Comparison of ENCODE assay signal across 10 mouse cellular contexts in genomic region chr2:21010806-21011397, GRCm38 (mm10). TPM values are rescaled to one million over a fixed set of nuclear protein-coding genes. Genes with fewer than 3 reads are reported as not detected.
DNase-seq lines count a peak whose midpoint lies in the region; ATAC-seq lines count a peak whose summit lies in the region.
"Had no signal": no experiment of that assay in that cellular context is flagged by ENCODE, and none has a peak within 500 bp of the region (broad histone marks: within the 10 kb centered on the region; RNA-seq: fewer than 3 reads in every experiment).

No protein-coding gene starts in this region.

- H3K27me3 ChIP-seq in heart, embryonic 10.5 days (ENCODE audit: insufficient read depth, poor library complexity, severe bottlenecking) = no peaks in the 10 kb centered on the region; the same call in 1 of the 2 replicates
- no peaks in the 10 kb centered on the region for H3K27me3 ChIP-seq in embryonic facial prominence, embryonic 11.5 days (ENCODE audit: control insufficient read depth, insufficient read depth, low read length)
- no peaks in the 10 kb centered on the region for H3K27me3 ChIP-seq in hindbrain, embryonic 16.5 days (replicated peaks; ENCODE audit: control insufficient read depth, insufficient read depth, low read length)
- no peaks in the 10 kb centered on the region for H3K27me3 ChIP-seq in neural tube, embryonic 12.5 days (replicated peaks)
- H3K27me3 ChIP-seq: heart, embryonic 15.5 days; liver, embryonic 12.5 days had no signal

- peak overlapping the region; percentile 18 for H3K9ac ChIP-seq in embryonic facial prominence, embryonic 11.5 days (replicated peaks; ENCODE audit: low read length)
- peak overlapping the region; percentile 52 for H3K9ac ChIP-seq in hindbrain, embryonic 16.5 days (ENCODE audit: low read depth, low read length)
- H3K9ac ChIP-seq in neural tube, embryonic 12.5 days = peak overlapping the region; percentile 38
- H3K9ac ChIP-seq: heart, embryonic 15.5 days; liver, embryonic 12.5 days had no signal

- 71% methylated on average over 11 of the region's 11 CpGs for WGBS in heart, embryonic 10.5 days
- 47% methylated on average over 11 of the region's 11 CpGs for WGBS in embryonic facial prominence, embryonic 11.5 days
- 18% methylated on average over 11 of the region's 11 CpGs for WGBS in hindbrain, embryonic 16.5 days
- WGBS in neural tube, embryonic 12.5 days = 26% methylated on average over 11 of the region's 11 CpGs

- ATAC-seq in embryonic facial prominence, embryonic 11.5 days (replicated peaks; ENCODE audit: insufficient number of reproducible peaks, low FRiP score, low TSS enrichment, low read depth) = peak; percentile 92
- ATAC-seq in hindbrain, embryonic 16.5 days = peak; percentile 86
- peak; percentile 94 for ATAC-seq in neural tube, embryonic 12.5 days (ENCODE audit: low FRiP score, low read depth)
- ATAC-seq in granulocyte monocyte progenitor cell, adult 5-6 weeks (replicated peaks; ENCODE audit: poor library complexity, severe bottlenecking) = no peak
- ATAC-seq: liver, embryonic 12.5 days had no signal

- no peak overlapping the region for H3K4me3 ChIP-seq in heart, embryonic 10.5 days
- H3K4me3 ChIP-seq in embryonic facial prominence, embryonic 11.5 days (ENCODE audit: low read depth, low read length) = no peak overlapping the region
- no peak overlapping the region for H3K4me3 ChIP-seq in hindbrain, embryonic 16.5 days (ENCODE audit: low read length)
- no peak overlapping the region for H3K4me3 ChIP-seq in neural tube, embryonic 12.5 days
- H3K4me3 ChIP-seq: heart, embryonic 15.5 days; liver, embryonic 12.5 days had no signal

- DNase-seq in heart, embryonic 10.5 days (ENCODE audit: low spot score) = no peak
- DNase-seq in heart, postnatal 4 days = no peak
- DNase-seq in embryonic facial prominence, embryonic 11.5 days (ENCODE audit: low spot score) = peak; percentile 37
- no peak for DNase-seq in urinary bladder, postnatal 25 days (ENCODE audit: low spot score)
- no peak for DNase-seq in gastrocnemius, postnatal 4 days (ENCODE audit: low spot score in 2 of 2)

- H3K9me3 ChIP-seq in heart, embryonic 10.5 days = no peaks in the 10 kb centered on the region
- no peaks in the 10 kb centered on the region for H3K9me3 ChIP-seq in embryonic facial prominence, embryonic 11.5 days (replicated peaks; ENCODE audit: control insufficient read depth, low read length)
- no peaks in the 10 kb centered on the region for H3K9me3 ChIP-seq in hindbrain, embryonic 16.5 days (ENCODE audit: control insufficient read depth, low read length)
- H3K9me3 ChIP-seq in neural tube, embryonic 12.5 days = no peaks in the 10 kb centered on the region
- H3K9me3 ChIP-seq: heart, embryonic 15.5 days; liver, embryonic 12.5 days had no signal

- H3K4me2 ChIP-seq in embryonic facial prominence, embryonic 11.5 days (ENCODE audit: low read depth, low read length) = no peak overlapping the region
- peak overlapping the region; percentile 7; the same call in 1 of the 2 replicates for H3K4me2 ChIP-seq in hindbrain, embryonic 16.5 days (ENCODE audit: low read length)
- 0 out of 2 replicates have a peak overlapping the region, but pooled peaks have one; percentile 1 for H3K4me2 ChIP-seq in neural tube, embryonic 12.5 days (replicated peaks)
- H3K4me2 ChIP-seq: heart, embryonic 15.5 days; liver, embryonic 12.5 days had no signal

- no peaks in the 10 kb centered on the region for H3K36me3 ChIP-seq in heart, embryonic 10.5 days
- no peaks in the 10 kb centered on the region for H3K36me3 ChIP-seq in embryonic facial prominence, embryonic 11.5 days (replicated peaks; ENCODE audit: control insufficient read depth, insufficient read depth, low read depth, low read length)
- H3K36me3 ChIP-seq in hindbrain, embryonic 16.5 days (ENCODE audit: control insufficient read depth, insufficient read depth, low read length) = no peaks in the 10 kb centered on the region
- no peaks in the 10 kb centered on the region for H3K36me3 ChIP-seq in neural tube, embryonic 12.5 days
- H3K36me3 ChIP-seq: heart, embryonic 15.5 days; liver, embryonic 12.5 days had no signal

- 0 out of 2 replicates have a peak, but pooled peaks cover 3% of the 10 kb centered on the region for H3K4me1 ChIP-seq in heart, embryonic 10.5 days
- no peaks in the 10 kb centered on the region for H3K4me1 ChIP-seq in embryonic facial prominence, embryonic 11.5 days (ENCODE audit: control insufficient read depth, insufficient read depth, low read length)
- H3K4me1 ChIP-seq in hindbrain, embryonic 16.5 days (ENCODE audit: control insufficient read depth, insufficient read depth, low read depth, low read length) = peaks cover 15% of the 10 kb centered on the region
- peaks cover 6% of the 10 kb centered on the region; the same call in 1 of the 2 replicates for H3K4me1 ChIP-seq in neural tube, embryonic 12.5 days
- H3K4me1 ChIP-seq: liver, embryonic 12.5 days had no signal

- 0 out of 2 replicates have a peak overlapping the region, but pooled peaks have one; percentile 6 for H3K27ac ChIP-seq in heart, embryonic 10.5 days
- peak overlapping the region; percentile 41; the same call in 1 of the 2 replicates for H3K27ac ChIP-seq in embryonic facial prominence, embryonic 11.5 days (replicated peaks; ENCODE audit: low read depth, low read length)
- H3K27ac ChIP-seq in hindbrain, embryonic 16.5 days (ENCODE audit: low read depth, low read length) = peak overlapping the region; percentile 87
- H3K27ac ChIP-seq in neural tube, embryonic 12.5 days = peak overlapping the region; percentile 90
- H3K27ac ChIP-seq: heart, embryonic 15.5 days; liver, embryonic 12.5 days had no signal

RNA-seq across cellular contexts. Expression of gene Arhgap21, which starts 42.2 kb away (rescaled TPM):
- 15.2 and 18.7 TPM in 2 replicates for polyA plus RNA-seq in heart, embryonic 10.5 days (2016; fragmentation: Nextera tagmentation; extraction: Ambion mirVana)
- 100 to 1,000 TPM; 138 to 140 TPM for total RNA-seq in heart, postnatal 4 days (2021)
- 22.1 and 23.8 TPM in 2 replicates for polyA plus RNA-seq in embryonic facial prominence, embryonic 11.5 days (2014; fragmentation: Nextera tagmentation; extraction: Ambion mirVana)
- polyA plus RNA-seq in hindbrain, embryonic 16.5 days (2015; fragmentation: Nextera tagmentation; extraction: Ambion mirVana) = 24.7 and 30.3 TPM in 2 replicates
- polyA plus RNA-seq in neural tube, embryonic 12.5 days (2016; fragmentation: Nextera tagmentation; extraction: Ambion mirVana) = 48.9 and 50.6 TPM in 2 replicates
- total RNA-seq in granulocyte monocyte progenitor cell, adult 5-6 weeks (2014; fragmentation: Nextera tagmentation) = 40.6 and 58.6 TPM in 2 replicates
- total RNA-seq in granulocyte monocyte progenitor cell, adult 5-6 weeks (2017) = 18.4 and 28.1 TPM in 2 replicates
- 10 to 100 TPM; 87.5 to 91.7 TPM for total RNA-seq in gastrocnemius, postnatal 4 days (2021)

Comparison
In these comparisons a context has a peak if more than half of its experiments do, and no peak if none do; other contexts are left out.
1. H3K27ac ChIP-seq: peak in every context shown above with its lines; median percentile 90 in neural tube, embryonic 12.5 days; 87 in hindbrain, embryonic 16.5 days; 41 in embryonic facial prominence, embryonic 11.5 days; 6 in heart, embryonic 10.5 days.